ENCODE assay signal across 23 mouse cellular contexts in the genomic region with DNA sequence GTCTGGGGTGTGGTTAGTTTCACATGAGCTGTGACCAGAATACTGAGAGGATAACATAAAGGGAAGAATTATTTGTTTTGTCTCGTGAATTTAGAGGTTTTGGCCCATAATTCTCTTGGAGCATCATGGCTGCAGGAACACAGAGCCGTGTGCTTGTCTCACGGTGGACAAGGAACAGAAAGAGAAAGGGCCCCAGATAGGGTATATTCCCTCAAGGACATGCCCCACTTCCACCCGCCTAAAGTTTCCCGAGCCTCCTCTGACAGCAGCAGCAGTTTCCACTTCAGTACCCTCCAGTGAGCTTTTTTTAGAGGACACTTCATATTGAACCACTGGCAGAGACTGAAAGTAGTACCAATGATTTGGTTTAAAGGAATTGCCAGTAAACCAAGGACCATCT. TPM values are rescaled to one million over a fixed set of nuclear protein-coding genes. Genes with fewer than 3 reads are reported as not detected.
A peak's percentile ranks its signal among the peaks of the same experiment; 100 is the strongest.
DNase-seq lines count a peak whose midpoint lies in the region; ATAC-seq lines count a peak whose summit lies in the region.
"Had no signal": no experiment of that assay in that cellular context is flagged by ENCODE, and none has a peak within 500 bp of the region (broad histone marks: within the 10 kb centered on the region; RNA-seq: fewer than 3 reads in every experiment).

No protein-coding gene starts in this region.

- WGBS in heart, embryonic 12.5 days: 47% methylated on average over 5 of the region's 5 CpGs
- 54% methylated on average over 5 of the region's 5 CpGs for WGBS in heart, embryonic 16.5 days

- no peaks in the 10 kb centered on the region for H3K27me3 ChIP-seq in heart, embryonic 12.5 days (replicated peaks)
- no peaks in the 10 kb centered on the region for H3K27me3 ChIP-seq in heart, embryonic 16.5 days (ENCODE audit: control insufficient read depth, insufficient read depth, low read length)
- H3K27me3 ChIP-seq: embryonic facial prominence, embryonic 15.5 days; forebrain, embryonic 15.5 days; hindbrain, embryonic 15.5 days had no signal

- H3K27ac ChIP-seq in heart, embryonic 12.5 days (ENCODE audit: poor library complexity, severe bottlenecking): peak overlapping the region; percentile 62
- H3K27ac ChIP-seq in heart, embryonic 16.5 days (ENCODE audit: low read length): peak overlapping the region; percentile 54; the same call in 1 of the 2 replicates
- H3K27ac ChIP-seq: embryonic facial prominence, embryonic 15.5 days; forebrain, embryonic 10.5 days; forebrain, embryonic 15.5 days; heart, adult 2 months; hindbrain, embryonic 15.5 days had no signal

- no peak for DNase-seq in heart, postnatal 14 days
- DNase-seq in heart, postnatal 4 days: no peak
- peak; percentile 38 for DNase-seq in induced T-regulatory cell, adult 2 months (ENCODE audit: low read depth)
- DNase-seq in left cerebral cortex, adult 8-10 months (ENCODE audit: low spot score in 2 of 2): no peak
- no peak for DNase-seq in neural tube, embryonic 10.5 days (ENCODE audit: extremely low spot score, low spot score)
- DNase-seq: adrenal gland, adult 8-10 months; adrenal gland, postnatal 36 days; cerebellum, adult 2 months; cerebellum, postnatal 10 days; embryo, embryonic 11 days; gastrocnemius, postnatal 36 days; heart, adult 2 months; kidney, adult 8-10 months had no signal

- 0 out of 2 replicates have a peak overlapping the region, but pooled peaks have one; percentile 13 for H3K4me2 ChIP-seq in heart, embryonic 12.5 days
- 0 out of 2 replicates have a peak overlapping the region, but pooled peaks have one; percentile 19 for H3K4me2 ChIP-seq in heart, embryonic 16.5 days (ENCODE audit: low read depth, low read length)
- H3K4me2 ChIP-seq: embryonic facial prominence, embryonic 15.5 days; forebrain, embryonic 15.5 days; hindbrain, embryonic 15.5 days had no signal

- peaks cover 6% of the 10 kb centered on the region; the same call in 1 of the 2 replicates for H3K4me1 ChIP-seq in heart, embryonic 12.5 days (replicated peaks)
- H3K4me1 ChIP-seq in heart, embryonic 16.5 days (ENCODE audit: control insufficient read depth, insufficient read depth, low read length): no peaks in the 10 kb centered on the region
- H3K4me1 ChIP-seq: embryonic facial prominence, embryonic 15.5 days; forebrain, embryonic 10.5 days; forebrain, embryonic 15.5 days; hindbrain, embryonic 15.5 days had no signal

- no peak for ATAC-seq in heart, embryonic 12.5 days (ENCODE audit: insufficient number of reproducible peaks, low FRiP score)
- no peak for ATAC-seq in heart, embryonic 16.5 days (replicated peaks; ENCODE audit: extremely low read depth, insufficient read depth, low FRiP score)
- ATAC-seq: forebrain, embryonic 15.5 days; inflammation-experienced regulatory T-cells, adult 6 months; intestine, postnatal 0 days had no signal

- peaks cover 3% of the 10 kb centered on the region; the same call in 1 of the 2 replicates for H3K36me3 ChIP-seq in heart, embryonic 12.5 days
- H3K36me3 ChIP-seq in heart, embryonic 16.5 days (ENCODE audit: control insufficient read depth, insufficient read depth): no peaks in the 10 kb centered on the region
- H3K36me3 ChIP-seq: embryonic facial prominence, embryonic 15.5 days; hindbrain, embryonic 15.5 days had no signal

- no peaks in the 10 kb centered on the region for H3K9me3 ChIP-seq in heart, embryonic 12.5 days (replicated peaks)
- H3K9me3 ChIP-seq in heart, embryonic 16.5 days (replicated peaks; ENCODE audit: control insufficient read depth, low read length): no peaks in the 10 kb centered on the region
- H3K9me3 ChIP-seq: embryonic facial prominence, embryonic 15.5 days; forebrain, embryonic 10.5 days; forebrain, embryonic 15.5 days; G1E; hindbrain, embryonic 15.5 days had no signal

- intact Hi-C loops in heart, postnatal 14 days (cut with DNase I): no loop called here

- H3K4me3 ChIP-seq in heart, embryonic 12.5 days: no peak overlapping the region
- no peak overlapping the region for H3K4me3 ChIP-seq in heart, embryonic 16.5 days (ENCODE audit: low read length)
- H3K4me3 ChIP-seq: embryonic facial prominence, embryonic 15.5 days; erythroblast, embryonic 14.5 days; forebrain, embryonic 10.5 days; forebrain, embryonic 15.5 days; heart, adult 2 months; hindbrain, embryonic 15.5 days had no signal

- 0 out of 2 replicates have a peak overlapping the region, but pooled peaks have one; percentile 24 for H3K9ac ChIP-seq in heart, embryonic 12.5 days
- H3K9ac ChIP-seq in heart, embryonic 16.5 days (ENCODE audit: low read length): peak overlapping the region; percentile 18; the same call in 1 of the 2 replicates
- H3K9ac ChIP-seq: embryonic facial prominence, embryonic 15.5 days; forebrain, embryonic 15.5 days; hindbrain, embryonic 15.5 days had no signal

RNA-seq across cellular contexts. Expression of a gene that starts 7.5 kb away (rescaled TPM):
- 8.5 and 9.4 TPM in 2 replicates for polyA plus RNA-seq in heart, embryonic 12.5 days (2016; fragmentation: Nextera tagmentation; extraction: Ambion mirVana)
- 1 to 10 TPM; 5.4 to 7.3 TPM for total RNA-seq in heart, postnatal 14 days (2021)
- 10.8 and 12.7 TPM in 2 replicates for polyA plus RNA-seq in heart, embryonic 16.5 days (2015; fragmentation: Nextera tagmentation; extraction: Ambion mirVana)
- total RNA-seq in heart, postnatal 4 days (2021): 10 to 100 TPM in 1 of 2 experiments, 1 to 10 TPM in 1; 9.1 to 11.7 TPM
- total RNA-seq in left cerebral cortex, adult 8-10 months (2022): 10 to 100 TPM; 13.2 to 18.5 (median 16.8) TPM
- polyA plus RNA-seq: erythroblast, embryonic 14.5 days had no signal

RNA-seq across cellular contexts. Expression of a gene that starts 11.0 kb away (rescaled TPM):
- 263 and 265 TPM in 2 replicates for polyA plus RNA-seq in heart, embryonic 12.5 days (2016; fragmentation: Nextera tagmentation; extraction: Ambion mirVana)
- 100 to 1,000 TPM; 229 to 232 TPM for total RNA-seq in heart, postnatal 14 days (2021)
- polyA plus RNA-seq in heart, embryonic 16.5 days (2015; fragmentation: Nextera tagmentation; extraction: Ambion mirVana): 278 and 286 TPM in 2 replicates
- 100 to 1,000 TPM; 137 to 153 TPM for total RNA-seq in heart, postnatal 4 days (2021)
- total RNA-seq in left cerebral cortex, adult 8-10 months (2022): 100 to 1,000 TPM; 159 to 178 (median 168) TPM

RNA-seq across cellular contexts. Expression of a gene that starts 44.1 kb away (rescaled TPM):
- polyA plus RNA-seq in heart, embryonic 12.5 days (2016; fragmentation: Nextera tagmentation; extraction: Ambion mirVana): 70.8 and 73.4 TPM in 2 replicates
- total RNA-seq in heart, postnatal 14 days (2021): 10 to 100 TPM; 13.0 to 16.2 TPM
- polyA plus RNA-seq in heart, embryonic 16.5 days (2015; fragmentation: Nextera tagmentation; extraction: Ambion mirVana): 73.0 and 81.1 TPM in 2 replicates
- 10 to 100 TPM; 25.4 to 30.7 TPM for total RNA-seq in heart, postnatal 4 days (2021)
- 10 to 100 TPM; 40.8 to 45.8 (median 41.1) TPM for total RNA-seq in left cerebral cortex, adult 8-10 months (2022)
